In the genomic region with DNA sequence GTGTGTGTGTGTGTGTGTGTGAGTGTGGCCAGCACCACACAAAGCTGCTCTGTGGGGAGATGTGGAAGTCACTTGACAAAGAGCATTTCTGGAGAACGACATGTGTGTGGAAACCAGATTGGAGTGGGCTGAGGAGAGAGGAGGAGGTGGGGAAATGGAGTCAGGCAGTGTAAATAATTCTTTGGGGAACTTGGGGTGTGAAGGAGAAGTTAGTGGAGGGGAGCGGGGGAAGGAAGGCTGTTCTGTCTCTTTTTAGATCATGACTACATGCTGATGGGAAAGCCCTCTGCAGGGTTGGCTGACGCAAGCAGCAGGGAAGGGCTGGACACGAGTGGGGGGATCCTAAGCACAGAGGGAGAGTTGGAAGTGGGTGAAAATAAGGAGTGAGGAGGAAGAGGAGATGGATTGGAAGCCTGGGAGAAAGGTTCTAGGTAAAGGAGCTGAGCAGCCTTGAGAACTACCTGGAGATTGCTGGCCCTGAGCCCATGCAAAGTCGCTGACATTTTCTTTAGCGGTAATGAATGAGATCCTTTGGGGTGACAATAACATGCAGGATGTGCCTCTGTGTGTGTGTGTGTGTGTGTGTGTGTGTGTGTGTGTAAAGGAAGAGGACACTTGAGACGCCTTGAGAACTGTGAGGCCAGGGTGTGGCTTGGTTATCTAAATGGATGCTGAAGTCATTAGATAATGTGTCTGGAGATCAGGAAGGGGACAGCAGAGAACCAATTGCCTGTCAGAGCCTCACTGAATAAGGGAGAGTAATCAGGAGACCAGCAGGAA, we compare ENCODE assay signal across 10 mouse cellular contexts. TPM values are rescaled to one million over a fixed set of nuclear protein-coding genes. Genes with fewer than 3 reads are reported as not detected.
A peak's percentile ranks its signal among the peaks of the same experiment; 100 is the strongest.
DNase-seq lines count a peak whose midpoint lies in the region; ATAC-seq and TF ChIP-seq lines count a peak whose summit lies in the region.
"Had no signal": no experiment of that assay in that cellular context is flagged by ENCODE, and none has a peak within 500 bp of the region (broad histone marks: within the 10 kb centered on the region; RNA-seq: fewer than 3 reads in every experiment).

No protein-coding gene starts in this region.

- peak overlapping the region; percentile 30 for H3K4me2 ChIP-seq in CH12.LX (ENCODE audit: insufficient read depth, low read depth, poor library complexity, severe bottlenecking)
- no peak overlapping the region for H3K4me2 ChIP-seq in forebrain, postnatal 0 days (ENCODE audit: low read depth)
- H3K4me2 ChIP-seq: hindbrain, embryonic 13.5 days; lung, embryonic 15.5 days had no signal

- no peaks in the 10 kb centered on the region for H3K9me3 ChIP-seq in CH12.LX (replicated peaks; ENCODE audit: low read length)
- H3K9me3 ChIP-seq in forebrain, postnatal 0 days (ENCODE audit: low read length), result no peaks in the 10 kb centered on the region
- H3K9me3 ChIP-seq: hindbrain, embryonic 13.5 days; lung, embryonic 15.5 days had no signal

- no peak overlapping the region for H3K9ac ChIP-seq in CH12.LX (ENCODE audit: insufficient read depth, low read depth)
- H3K9ac ChIP-seq in forebrain, postnatal 0 days, result no peak overlapping the region
- H3K9ac ChIP-seq: hindbrain, embryonic 13.5 days; lung, embryonic 15.5 days had no signal

- TF ChIP-seq CTCF in CH12.LX (conservative IDR thresholded peaks at IDR 0.05 in 1 of 2, IDR thresholded peaks at IDR 0.05 in 1 of 2; ENCODE audit: low read depth in 2 of 2, low read length in 2 of 2), result no peak
- no peak for TF ChIP-seq CTCF in forebrain, postnatal 0 days (IDR thresholded peaks at IDR 0.05; ENCODE audit: low read depth)

- intact Hi-C loops in left cerebral cortex, postnatal 10 days (cut with DNase I), result no loop called here

- DNase-seq in CH12.LX (ENCODE audit: extremely low read depth), result no peak
- peak; percentile 45 for DNase-seq in heart, postnatal 4 days
- DNase-seq in left cerebral cortex, postnatal 10 days (ENCODE audit: extremely low spot score in 1 of 2, low spot score in 2 of 2), result peak; percentile 58 to 77
- no peak for DNase-seq in urinary bladder, postnatal 14 days (ENCODE audit: low spot score)
- DNase-seq in urinary bladder, adult 2 months (ENCODE audit: low spot score), result no peak
- no peak for DNase-seq in forebrain, postnatal 0 days
- no peak for DNase-seq in urinary bladder, adult 18-20 months (ENCODE audit: low spot score in 2 of 2)

- H3K79me2 ChIP-seq in CH12.LX (replicated peaks; ENCODE audit: control insufficient read depth, extremely low read depth, insufficient read depth, poor library complexity, severe bottlenecking), result no peaks in the 10 kb centered on the region

- TF ChIP-seq POLR2A in CH12.LX (IDR thresholded peaks at IDR 0.05; ENCODE audit: low read depth, low read length), result no peak

- no peak overlapping the region for H3K27ac ChIP-seq in CH12.LX (ENCODE audit: insufficient read depth, low read depth)
- no peak overlapping the region for H3K27ac ChIP-seq in forebrain, postnatal 0 days (ENCODE audit: low read depth, low read length)
- H3K27ac ChIP-seq: hindbrain, embryonic 13.5 days; lung, embryonic 15.5 days had no signal

- no peak for TF ChIP-seq EP300 in CH12.LX (IDR thresholded peaks at IDR 0.05; ENCODE audit: low read length)

- WGBS in forebrain, postnatal 0 days, result 70% methylated on average over 7 of the region's 7 CpGs

- dilution Hi-C loops in CH12.LX (cut with MboI; ENCODE audit: extremely low pct_ligation_motif_present, extremely low pct_unique_long_range_greater_than_20kb, low sequenced_read_pairs), result no loop called here

- no peak overlapping the region for H3K4me3 ChIP-seq in CH12.LX (replicated peaks in 1 of 3; ENCODE audit: low read depth in 2 of 3, low read length in 2 of 3, poor library complexity in 1 of 3)
- no peak overlapping the region for H3K4me3 ChIP-seq in forebrain, postnatal 0 days (ENCODE audit: low read depth, low read length)
- H3K4me3 ChIP-seq: hindbrain, embryonic 13.5 days; lung, embryonic 15.5 days had no signal

- no peaks in the 10 kb centered on the region for H3K36me3 ChIP-seq in CH12.LX (replicated peaks in 1 of 2; ENCODE audit: control insufficient read depth in 1 of 2, insufficient read depth in 1 of 2, low read length in 1 of 2)
- H3K36me3 ChIP-seq in forebrain, postnatal 0 days (ENCODE audit: insufficient read depth), result no peaks in the 10 kb centered on the region
- H3K36me3 ChIP-seq: hindbrain, embryonic 13.5 days; lung, embryonic 15.5 days had no signal

- in situ Hi-C loops in CH12.LX (cut with MboI; ENCODE audit: low pct_ligation_motif_present, low pct_unique_long_range_greater_than_20kb, low sequenced_read_pairs), result no loop called here

- no peak for TF ChIP-seq RAD21 in CH12.LX (IDR thresholded peaks at IDR 0.05; ENCODE audit: low read depth, low read length)

- ATAC-seq in common myeloid progenitor, adult 5-6 weeks (replicated peaks; ENCODE audit: low read depth, poor library complexity, severe bottlenecking), result peak; percentile 32; the same call in 1 of the 2 replicates
- ATAC-seq in forebrain, postnatal 0 days, result no peak

- H3K4me1 ChIP-seq in CH12.LX (ENCODE audit: control insufficient read depth in 1 of 2, insufficient read depth in 2 of 2), result peaks cover 12 to 31% of the 10 kb centered on the region in 2 experiments
- H3K4me1 ChIP-seq in forebrain, postnatal 0 days (ENCODE audit: insufficient read depth), result no peaks in the 10 kb centered on the region
- H3K4me1 ChIP-seq: hindbrain, embryonic 13.5 days had no signal

- no peaks in the 10 kb centered on the region for H3K27me3 ChIP-seq in CH12.LX (replicated peaks)
- no peaks in the 10 kb centered on the region for H3K27me3 ChIP-seq in forebrain, postnatal 0 days (ENCODE audit: insufficient read depth, low read length)
- H3K27me3 ChIP-seq: hindbrain, embryonic 13.5 days; lung, embryonic 15.5 days had no signal

TF ChIP-seq in CH12.LX, 34 proteins besides CTCF, POLR2A, EP300 and RAD21:
- TF ChIP-seq UBTF (IDR thresholded peaks at IDR 0.05; ENCODE audit: low read depth, low read length) (no peak), MEF2A (IDR thresholded peaks at IDR 0.05; ENCODE audit: borderline replicate concordance, low read depth, low read length) (peak; percentile 72), NRF1 (IDR thresholded peaks at IDR 0.05; ENCODE audit: low read depth, low read length) (no peak), HCFC1 (IDR thresholded peaks at IDR 0.05; ENCODE audit: low read depth, low read length) (no peak)

RNA-seq across cellular contexts. Expression of gene March10, which starts 35.7 kb away (rescaled TPM):
- not detected in 2 replicates for total RNA-seq in CH12.LX (2012; rRNA removed)
- not detected in 2 replicates for total RNA-seq in CH12.LX (2014; rRNA removed)
- not detected in 2 replicates for polyA plus RNA-seq in CH12.LX (2012; ENCODE audit: insufficient read length, low read depth)
- not detected in 2 replicates for total RNA-seq in common myeloid progenitor, adult 5-6 weeks (2017)
- total RNA-seq in heart, postnatal 4 days (2021), result under 1 TPM in 1 of 2 experiments, not detected in 1; 0.09 TPM
- 1 to 10 TPM in 1 of 2 experiments, under 1 TPM in 1; 0.97 to 1.8 TPM for total RNA-seq in left cerebral cortex, postnatal 10 days (2021)
- not detected in 2 replicates for polyA plus RNA-seq in urinary bladder, adult 2 months (2012; rRNA removed)
- total RNA-seq in forebrain, postnatal 0 days (2014; rRNA removed), result 0.38 TPM in 2 replicates
- polyA plus RNA-seq in forebrain, postnatal 0 days (2015; fragmentation: Nextera tagmentation; extraction: Ambion mirVana), result 0.36 and 0.58 TPM in 2 replicates

Comparison
In these comparisons a context has a peak if more than half of its experiments do, and no peak if none do; other contexts are left out.
1. DNase-seq: peak in heart, postnatal 4 days (single experiment) and left cerebral cortex, postnatal 10 days (2 of 2); none in CH12.LX (single experiment), urinary bladder, postnatal 14 days (single experiment), urinary bladder, adult 2 months (single experiment), forebrain, postnatal 0 days (single experiment) and urinary bladder, adult 18-20 months (0 of 2).